Mouse (Mus musculus) embryonic fibroblast, embryonic 13.5 days (primary cell): ENCODE data around the gene Snx10.

Source experiments
- CTCF ChIP-seq: IDR thresholded peaks from 2 replicates; pipeline ENCODE4 v1.5.1; 2011; ENCODE audit warnings: mild to moderate bottlenecking, control low read depth, low read length, moderate library complexity, borderline replicate concordance; ENCODE audit not compliant: insufficient read depth
- POLR2A ChIP-seq: IDR thresholded peaks from 2 replicates; pipeline ENCODE4 v1.6.1; 2011; ENCODE audit warnings: low read depth, mild to moderate bottlenecking, control low read depth, low read length, moderate library complexity

- no peak for TF ChIP-seq CTCF
- TF ChIP-seq POLR2A: no peak
Observed at GRCm38 (mm10) chr6:51582051-51582450, 58.4 kb downstream of the Snx10 start.
